Mouse (Mus musculus): ENCODE data around the gene Art5.

GRCm38 (mm10) chr7:102062203-102062602 lies 47.1 kb downstream of the Art5 start:
- TF ChIP-seq CTCF (IDR thresholded peaks at IDR 0.05; ENCODE audit: borderline replicate concordance, insufficient read depth, low read length): no peak
- TF ChIP-seq POLR2A (IDR thresholded peaks at IDR 0.05; ENCODE audit: low read depth, low read length): no peak
